Mouse (Mus musculus): Measurements from ENCODE around the gene Tmed8.
"Not testable (repeated sequence)": the region's sequence is repeated elsewhere in the genome, so short reads cannot be mapped to it uniquely, and the experiment has no call there.

The Tmed8 gene

GRCm38 (mm10) chr12:87199973-87200586, at the start of gene Tmed8:
Gene Tmed8, minus strand, starts transcription at chr12:87200454.
- peak; percentile 42 for DNase-seq (ENCODE audit: low read depth)

GRCm38 (mm10) chr12:87238632-87239031, 38.4 kb upstream of the Tmed8 start, which contains the start of gene Noxred1:
Gene Noxred1, minus strand, starts transcription at chr12:87238732.
- DNase-seq (ENCODE audit: low read depth) = no peak

DNA sequence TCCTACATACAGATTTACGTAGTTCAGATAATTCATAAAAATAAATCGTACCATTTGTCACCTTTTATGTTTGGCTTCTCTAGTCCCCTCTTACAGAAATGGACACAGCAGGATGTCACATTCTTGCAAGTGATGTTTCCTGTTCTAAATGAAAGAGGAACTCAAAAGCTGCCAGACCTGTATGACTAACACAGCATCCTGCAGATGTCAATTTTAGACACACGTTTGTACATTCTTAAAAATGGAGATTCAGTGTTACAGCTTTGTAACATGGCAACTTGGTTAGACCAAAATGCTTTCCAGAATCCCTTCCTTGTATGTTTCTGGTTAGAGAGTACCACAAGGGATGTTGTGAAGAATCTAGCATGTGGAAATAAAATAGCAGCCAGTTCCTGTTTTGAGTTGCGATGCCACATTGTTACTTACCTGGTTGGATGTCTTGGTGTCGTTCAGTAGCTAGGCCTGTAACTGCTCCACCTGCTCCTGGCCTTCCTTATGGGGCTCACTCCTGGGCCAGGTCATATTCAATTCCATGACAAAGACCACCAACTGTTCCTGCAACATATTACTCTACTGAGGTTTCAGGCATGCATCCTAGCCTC, 36.7 kb upstream of the Tmed8 start:
- no peak for DNase-seq (ENCODE audit: low read depth)

DNA sequence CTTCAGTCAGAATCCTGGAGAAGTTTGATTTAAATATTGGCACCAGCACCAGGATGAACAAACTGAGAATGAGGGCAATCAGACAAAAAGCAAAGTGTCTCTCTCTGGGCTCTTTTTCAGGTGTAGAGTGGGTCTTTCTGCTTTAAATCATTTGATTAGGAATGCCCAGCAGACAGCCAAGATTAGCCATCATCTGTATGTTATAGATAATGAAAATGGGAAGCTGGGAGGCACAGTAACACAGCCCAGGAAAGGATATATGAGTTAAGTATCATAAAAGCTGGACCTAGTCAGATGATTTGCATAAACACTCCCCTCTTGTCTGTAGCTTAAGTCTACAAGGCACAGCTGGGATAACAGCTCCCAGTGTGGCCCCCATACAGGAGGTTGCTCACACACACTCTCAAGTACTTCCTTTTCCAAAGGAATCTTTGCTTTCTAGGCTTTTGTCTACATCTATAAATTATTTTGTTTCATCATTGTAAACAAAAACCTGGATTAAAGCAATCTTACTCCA, 30.2 kb upstream of the Tmed8 start:
- DNase-seq (ENCODE audit: low read depth) = no peak

GRCm38 (mm10) chr12:87229633-87230032, 29.4 kb upstream of the Tmed8 start:
- no peak for DNase-seq (ENCODE audit: low read depth)

GRCm38 (mm10) chr12:87226801-87227200, 26.5 kb upstream of the Tmed8 start:
- no peak for DNase-seq (ENCODE audit: low read depth)

DNA sequence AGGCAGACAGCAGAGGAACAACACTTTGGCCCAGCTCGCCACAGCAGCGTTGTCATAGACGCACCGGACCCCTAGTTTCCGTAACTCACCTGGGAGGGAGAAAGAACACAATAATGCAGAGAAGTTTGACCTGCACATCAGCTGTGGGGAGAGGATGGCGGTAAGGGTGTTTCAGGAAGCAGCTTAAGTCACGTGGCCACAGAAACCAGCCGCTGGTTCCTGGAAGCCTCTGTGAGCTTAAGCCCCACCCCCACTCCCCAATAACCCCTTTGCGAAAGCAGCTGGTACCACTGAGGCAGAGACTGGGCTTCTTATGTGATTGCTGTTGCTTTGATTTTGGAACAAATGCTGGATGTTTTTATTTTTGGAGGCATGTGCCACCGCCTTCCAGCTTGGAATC, 24.7 kb upstream of the Tmed8 start:
- DNase-seq (ENCODE audit: low read depth) = no peak

GRCm38 (mm10) chr12:87219362-87219761, 19.1 kb upstream of the Tmed8 start:
- no peak for DNase-seq (ENCODE audit: low read depth)

GRCm38 (mm10) chr12:87217596-87217995, 17.3 kb upstream of the Tmed8 start:
- no peak for DNase-seq (ENCODE audit: low read depth)

DNA sequence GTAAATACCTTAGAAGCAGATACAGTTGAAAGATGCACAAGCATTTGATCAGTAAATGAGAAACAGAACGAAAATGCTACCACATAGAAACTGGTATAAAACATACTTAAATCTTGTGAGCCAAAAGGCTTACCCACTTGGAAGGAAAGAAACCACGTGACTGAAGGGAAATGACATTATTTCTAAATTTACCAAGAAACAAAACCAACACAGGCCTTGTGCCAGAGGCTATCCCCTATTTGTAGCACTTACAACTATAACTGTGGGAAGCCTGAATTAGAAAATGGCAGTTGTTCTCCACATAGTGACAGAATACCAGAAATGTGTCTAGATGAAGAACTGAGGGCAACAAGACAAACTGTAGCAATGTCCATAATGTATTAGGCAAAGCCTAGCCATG, 15.8 kb upstream of the Tmed8 start:
- no peak for DNase-seq (ENCODE audit: low read depth)

- DNase-seq (ENCODE audit: low read depth) = no peak
Observed at GRCm38 (mm10) chr12:87212844-87213606, 12.8 kb upstream of the Tmed8 start.

GRCm38 (mm10) chr12:87205789-87206188, 5.5 kb upstream of the Tmed8 start:
- not testable (repeated sequence) for DNase-seq (ENCODE audit: low read depth)

- no peak for DNase-seq (ENCODE audit: low read depth)
Observed at GRCm38 (mm10) chr12:87201694-87202093, 1.4 kb upstream of the Tmed8 start.

- no peak for DNase-seq (ENCODE audit: low read depth)
Observed at GRCm38 (mm10) chr12:87199206-87199972, 865 bp downstream of the Tmed8 start, which contains the start of gene Samd15. Gene Samd15, plus strand, starts transcription at chr12:87199723.

GRCm38 (mm10) chr12:87198792-87199191, 1.5 kb downstream of the Tmed8 start:
- DNase-seq (ENCODE audit: low read depth) = no peak

DNA sequence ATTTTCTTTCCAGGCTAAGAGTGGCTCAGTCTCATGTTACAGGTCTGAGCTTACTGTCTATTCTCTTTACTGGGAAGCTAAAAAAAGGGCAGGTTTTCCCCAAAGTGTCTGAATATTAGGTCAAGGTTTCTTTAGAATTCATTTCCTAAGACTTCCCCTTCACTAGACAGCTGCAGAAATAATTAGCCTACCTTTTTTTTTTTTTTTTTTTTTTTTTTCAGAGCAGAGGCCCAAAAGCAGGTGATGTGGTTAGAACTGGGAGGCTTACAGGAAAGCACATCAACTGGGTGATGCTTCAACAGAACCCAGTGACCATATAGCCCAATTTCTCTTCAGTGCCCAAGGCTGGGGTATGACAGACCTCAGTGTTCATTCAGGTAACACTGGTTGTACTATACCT, 3.9 kb downstream of the Tmed8 start:
- no peak for DNase-seq (ENCODE audit: low read depth)

- DNase-seq (ENCODE audit: low read depth) = no peak
Observed at GRCm38 (mm10) chr12:87195069-87195468, 5.2 kb downstream of the Tmed8 start.

DNA sequence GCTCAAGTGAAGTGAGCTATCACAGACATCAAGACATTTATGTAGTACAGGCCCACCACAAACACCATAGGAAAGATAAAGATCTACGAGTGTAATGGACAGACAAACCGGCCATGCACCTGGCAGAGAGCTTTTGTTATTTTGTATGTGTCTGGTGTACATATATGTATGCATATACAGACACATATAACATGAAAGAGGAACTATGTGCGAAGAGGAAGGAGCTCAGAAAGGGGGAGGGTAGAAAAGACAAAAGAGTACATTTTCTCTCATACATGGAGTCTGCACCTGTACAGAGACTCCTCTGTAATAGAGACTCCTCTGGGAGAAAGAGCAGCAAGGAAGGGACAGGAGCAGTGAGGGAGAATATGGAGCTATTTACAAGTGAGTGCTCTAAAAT, 7.2 kb downstream of the Tmed8 start:
- DNase-seq (ENCODE audit: low read depth) = no peak

DNA sequence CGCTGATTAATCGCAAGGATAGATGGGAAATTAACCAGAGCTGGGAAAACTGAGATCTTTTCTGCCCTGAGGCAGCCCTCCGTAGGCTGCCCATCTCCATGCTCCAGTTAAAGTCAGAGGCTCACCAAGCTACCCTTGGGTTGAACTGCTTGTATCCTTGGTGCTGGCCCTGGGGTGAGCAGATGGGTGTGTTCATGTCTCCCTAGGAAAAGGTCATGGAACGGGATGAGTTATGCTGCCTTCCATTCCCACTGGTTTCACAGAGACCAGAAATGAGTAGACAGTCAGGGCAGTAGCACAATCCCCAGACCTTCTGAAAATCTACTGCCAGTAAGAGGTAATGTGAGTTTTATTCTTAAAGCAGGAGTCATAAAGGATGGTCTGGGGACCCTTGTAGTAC, 22.6 kb downstream of the Tmed8 start:
- DNase-seq (ENCODE audit: low read depth) = no peak

GRCm38 (mm10) chr12:87175194-87175946, 24.9 kb downstream of the Tmed8 start:
- no peak for DNase-seq (ENCODE audit: low read depth)

DNA sequence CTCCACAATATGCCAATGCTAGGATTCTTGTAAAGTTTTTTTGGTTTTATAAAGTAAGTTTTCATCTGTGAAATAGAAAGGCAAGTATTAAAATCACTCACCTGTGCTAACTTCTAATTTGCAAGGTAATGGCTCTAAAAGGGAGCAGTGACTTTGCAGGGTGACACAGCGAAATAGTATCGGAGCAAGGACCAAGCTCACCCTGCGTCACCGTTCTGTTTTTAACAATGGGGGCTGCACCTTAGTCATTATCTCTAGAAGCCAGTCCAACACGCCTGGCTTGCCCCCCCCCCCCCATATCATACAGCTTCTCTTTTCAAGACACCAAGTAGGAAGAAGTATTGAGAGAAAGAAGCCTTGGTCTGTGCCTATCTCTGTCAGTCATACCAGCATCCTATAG, 39.4 kb downstream of the Tmed8 start:
- no peak for DNase-seq (ENCODE audit: low read depth)

Data from c-Kit-positive CD71-negative TER-119-negative erythroid progenitor cells, embryonic 14.5 days (primary cell).